Mouse (Mus musculus) splenic B cell, adult 2 months (primary cell): ENCODE results near the gene Ccr9.
"Not testable (repeated sequence)": the region's sequence is repeated elsewhere in the genome, so short reads cannot be mapped to it uniquely, and the experiment has no call there.

Source experiments
- DNase-seq: peaks from one replicate; pipeline ENCODE4 v3.0.0-alpha.2; 2011; ENCODE audit warnings: low read depth, low spot score
- H3K27me3 ChIP-seq: 2 replicates; pipeline ENCODE4 v1.6.1; 2012; ENCODE audit warnings: mild to moderate bottlenecking, low read length, moderate library complexity, mixed read lengths; ENCODE audit not compliant: control insufficient read depth, poor library complexity, insufficient read depth, severe bottlenecking
- H3K36me3 ChIP-seq: 2 replicates; pipeline ENCODE4 v1.6.1; 2012; ENCODE audit warnings: mild to moderate bottlenecking, low read length, moderate library complexity, mixed read lengths; ENCODE audit not compliant: control insufficient read depth, poor library complexity, insufficient read depth, severe bottlenecking

Gene Ccr9

DNA sequence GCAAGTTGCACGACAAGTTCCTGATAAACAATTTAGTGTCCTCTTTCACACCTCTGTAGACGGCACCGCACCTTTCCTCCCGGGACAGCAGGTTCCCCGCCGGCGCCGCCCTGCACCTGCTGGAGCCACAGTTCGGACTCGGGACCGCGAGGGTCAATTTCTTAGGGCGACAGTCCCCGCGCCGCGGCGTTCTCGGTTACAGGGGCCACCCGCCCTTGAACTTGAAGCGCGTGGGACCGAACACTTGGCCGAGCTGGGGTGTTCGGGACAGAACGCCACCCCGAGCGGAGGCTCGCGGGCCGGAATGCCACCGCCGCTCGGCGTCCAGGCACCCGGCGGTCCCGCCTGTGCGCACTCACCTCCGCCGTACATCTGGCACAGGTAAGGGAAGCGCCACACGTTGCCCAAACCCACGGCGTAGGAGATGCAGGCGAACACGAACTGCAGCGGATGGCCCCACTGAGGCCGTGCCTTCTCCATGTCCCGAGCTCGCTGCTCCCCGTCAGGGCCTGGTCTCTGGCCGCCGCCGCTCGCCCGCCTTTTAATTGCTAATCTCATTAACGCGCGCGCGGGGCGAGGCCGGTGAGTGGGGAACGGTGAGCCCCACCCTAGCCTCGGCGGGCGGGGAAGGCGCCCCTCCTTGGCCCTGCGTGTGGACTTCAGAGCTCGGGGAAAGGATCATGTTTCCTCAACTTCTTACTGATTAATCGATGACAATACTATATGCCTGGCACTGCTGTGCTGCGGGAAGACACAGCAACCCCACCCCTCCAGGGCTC is at the start of gene Ccr9, which contains the start of gene Slc6a20a:
TSS of gene Ccr9 (plus strand) at position 113 of the 779 bp plus-strand sequence.
TSS of gene Slc6a20a (minus strand) at position 559 of the 779 bp plus-strand sequence.
- DNase-seq = peak; percentile 14

DNA sequence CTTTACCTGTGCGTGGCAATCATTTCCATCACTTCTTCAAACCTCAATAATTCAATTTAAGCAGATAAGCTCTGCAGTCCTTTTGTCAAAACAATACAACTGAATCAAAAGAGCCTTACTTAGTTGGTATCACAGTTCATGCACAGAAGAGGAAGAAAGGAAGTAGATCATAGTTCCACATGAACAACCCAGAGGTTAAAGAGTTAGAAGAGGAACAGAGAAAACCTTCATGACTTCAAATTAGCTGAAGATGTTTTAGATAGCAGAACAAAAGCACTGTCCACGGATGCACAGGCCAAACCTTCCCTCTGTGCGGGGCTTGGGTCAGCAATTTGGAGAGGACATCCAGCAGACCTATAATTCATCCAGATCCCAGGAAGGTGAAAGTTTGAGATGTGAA is 46.6 kb upstream of the Ccr9 start:
- no peaks in the 10 kb centered on the region for H3K27me3 ChIP-seq
- no peaks in the 10 kb centered on the region for H3K36me3 ChIP-seq
- DNase-seq = peak; percentile 61

More for the DNA sequence above, at the start of gene Ccr9, which contains the start of gene Slc6a20a:
- Histone ChIP-seq H3K36me3 (no peaks in the 10 kb centered on the region), H3K27me3 (no peaks in the 10 kb centered on the region; the same call in none of the 2 replicates)

DNA sequence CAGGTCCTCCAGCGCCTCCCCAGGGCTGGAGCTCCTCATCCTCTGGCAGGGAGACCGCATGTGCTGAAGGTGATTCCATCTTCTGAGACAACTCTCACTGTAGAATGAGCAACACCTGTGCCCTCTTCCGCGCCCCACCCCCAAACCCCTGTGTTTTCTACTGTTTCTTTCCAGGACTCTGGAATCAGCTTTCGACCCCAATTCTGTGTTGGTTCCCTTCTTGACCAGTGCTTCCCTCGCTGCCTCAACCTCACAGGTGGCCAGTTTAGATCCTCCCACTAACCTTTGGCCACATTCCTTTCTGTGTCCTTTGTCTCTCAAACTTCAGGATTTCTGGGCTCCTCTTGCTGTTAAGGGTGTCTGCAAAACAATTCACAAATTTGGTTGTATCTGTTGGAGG is 46.0 kb upstream of the Ccr9 start, which contains the start of gene Slc6a20b:
TSS of gene Slc6a20b (minus strand) at position 285 of the 400 bp plus-strand sequence.
- no peaks in the 10 kb centered on the region for H3K36me3 ChIP-seq
- no peak for DNase-seq
- no peaks in the 10 kb centered on the region for H3K27me3 ChIP-seq

DNA sequence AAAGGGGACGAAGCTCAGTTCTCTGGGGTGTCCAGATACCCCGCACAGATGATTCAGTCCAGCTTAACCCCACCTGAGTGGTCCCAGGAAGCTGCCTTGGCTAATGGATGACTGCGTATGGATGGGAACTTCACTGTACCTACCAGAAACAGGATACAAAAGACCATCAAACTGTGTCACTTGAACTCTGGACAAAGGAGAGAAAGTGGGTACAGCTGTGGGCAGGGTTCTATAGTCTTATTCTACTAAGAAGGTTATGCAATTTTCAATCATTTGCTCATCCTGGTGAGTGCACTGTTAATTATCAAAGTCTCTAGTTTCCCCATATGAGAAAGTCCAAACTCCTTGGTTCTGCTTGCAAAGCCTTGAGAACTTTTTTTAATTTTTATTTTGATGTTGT is 45.2 kb upstream of the Ccr9 start:
- Histone ChIP-seq H3K36me3 (no peaks in the 10 kb centered on the region), H3K27me3 (no peaks in the 10 kb centered on the region)

DNA sequence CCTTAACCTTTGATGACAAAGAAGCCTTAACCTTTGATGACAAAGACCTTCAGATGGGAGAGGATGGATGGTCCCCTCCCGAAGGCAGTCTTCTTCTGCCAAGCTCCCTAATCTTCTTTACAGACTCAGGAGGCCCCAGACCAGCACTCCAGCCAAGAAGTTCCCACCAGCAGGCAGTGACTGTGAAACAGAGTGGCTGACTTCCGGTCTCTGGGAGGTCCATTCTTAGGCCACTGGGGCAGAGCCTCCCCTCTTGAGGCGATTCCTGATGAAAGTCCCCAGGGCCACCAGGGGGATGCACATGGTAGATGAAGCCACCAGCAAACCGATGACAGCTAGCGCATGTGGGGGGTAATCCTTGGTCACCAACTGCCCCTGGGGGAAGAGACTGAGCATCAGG is 41.5 kb upstream of the Ccr9 start:
- Histone ChIP-seq H3K27me3 (no peaks in the 10 kb centered on the region), H3K36me3 (no peaks in the 10 kb centered on the region)
- no peak for DNase-seq

More for the DNA sequence above, 45.2 kb upstream of the Ccr9 start:
- no peak for DNase-seq

DNA sequence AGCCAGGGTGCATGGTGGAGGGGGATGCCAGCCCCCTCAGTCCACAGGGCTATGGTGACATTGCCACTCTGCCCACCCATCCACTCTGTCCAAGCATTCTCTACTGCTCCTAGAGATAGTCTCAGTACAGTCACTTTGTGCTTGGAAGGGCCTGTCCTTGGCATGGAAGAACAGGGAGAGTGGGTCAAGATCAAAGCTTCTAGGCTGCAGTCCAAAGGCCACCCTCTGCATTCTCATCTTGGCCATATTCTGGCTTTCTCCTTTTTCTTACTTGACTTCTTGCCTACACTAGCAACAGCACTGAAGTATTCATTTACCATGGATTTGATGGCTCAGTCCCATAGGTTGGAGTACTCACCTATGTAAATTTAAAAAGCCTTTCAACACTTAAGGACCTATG is 40.0 kb upstream of the Ccr9 start:
- DNase-seq = no peak
- Histone ChIP-seq H3K27me3 (no peaks in the 10 kb centered on the region), H3K36me3 (no peaks in the 10 kb centered on the region)

DNA sequence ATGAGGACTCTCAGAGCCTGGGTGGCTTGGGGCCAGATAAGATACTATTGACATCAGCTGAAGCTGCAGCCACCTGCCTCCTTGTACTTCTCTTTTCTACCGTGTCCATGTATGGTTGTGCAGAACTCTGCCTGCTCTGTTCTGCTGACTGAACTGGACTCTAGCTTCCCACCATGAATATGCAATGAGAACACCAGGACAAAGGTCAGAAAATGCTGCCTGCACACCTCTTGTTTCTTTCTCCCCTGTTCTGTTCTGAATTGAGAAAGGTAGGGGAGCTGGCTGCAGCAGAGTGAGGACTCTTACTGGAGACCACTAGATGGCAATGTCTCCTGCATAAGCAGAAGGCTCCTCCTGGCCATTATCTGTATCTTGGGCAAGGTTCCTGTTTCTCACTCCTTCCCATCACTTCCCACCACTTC is 39.6 kb upstream of the Ccr9 start:
- H3K27me3 ChIP-seq = no peaks in the 10 kb centered on the region
- peak; percentile 52 for DNase-seq

DNA sequence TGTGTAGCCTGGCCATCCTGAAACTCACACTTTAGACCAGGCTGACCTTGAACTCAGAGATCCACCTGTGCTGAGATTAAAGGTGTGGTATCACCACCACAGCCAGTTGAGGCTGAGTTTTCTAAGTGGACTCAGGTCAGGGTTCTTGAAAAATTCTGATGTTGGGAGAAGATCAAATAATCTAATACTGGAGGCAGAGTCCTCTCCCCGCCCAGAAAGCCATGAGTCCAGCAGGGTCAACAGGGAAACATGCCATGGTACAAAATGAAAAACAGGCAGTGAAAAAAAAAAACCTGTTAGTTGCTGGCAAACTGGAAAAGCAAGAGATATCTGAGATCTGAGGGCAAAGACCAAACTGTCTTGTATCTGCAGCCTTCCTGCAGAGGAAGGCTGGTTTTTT is 38.1 kb upstream of the Ccr9 start:
- no peak for DNase-seq
- no peaks in the 10 kb centered on the region for H3K36me3 ChIP-seq
- no peaks in the 10 kb centered on the region for H3K27me3 ChIP-seq

More for the DNA sequence above, 39.6 kb upstream of the Ccr9 start:
- H3K36me3 ChIP-seq = no peaks in the 10 kb centered on the region

DNA sequence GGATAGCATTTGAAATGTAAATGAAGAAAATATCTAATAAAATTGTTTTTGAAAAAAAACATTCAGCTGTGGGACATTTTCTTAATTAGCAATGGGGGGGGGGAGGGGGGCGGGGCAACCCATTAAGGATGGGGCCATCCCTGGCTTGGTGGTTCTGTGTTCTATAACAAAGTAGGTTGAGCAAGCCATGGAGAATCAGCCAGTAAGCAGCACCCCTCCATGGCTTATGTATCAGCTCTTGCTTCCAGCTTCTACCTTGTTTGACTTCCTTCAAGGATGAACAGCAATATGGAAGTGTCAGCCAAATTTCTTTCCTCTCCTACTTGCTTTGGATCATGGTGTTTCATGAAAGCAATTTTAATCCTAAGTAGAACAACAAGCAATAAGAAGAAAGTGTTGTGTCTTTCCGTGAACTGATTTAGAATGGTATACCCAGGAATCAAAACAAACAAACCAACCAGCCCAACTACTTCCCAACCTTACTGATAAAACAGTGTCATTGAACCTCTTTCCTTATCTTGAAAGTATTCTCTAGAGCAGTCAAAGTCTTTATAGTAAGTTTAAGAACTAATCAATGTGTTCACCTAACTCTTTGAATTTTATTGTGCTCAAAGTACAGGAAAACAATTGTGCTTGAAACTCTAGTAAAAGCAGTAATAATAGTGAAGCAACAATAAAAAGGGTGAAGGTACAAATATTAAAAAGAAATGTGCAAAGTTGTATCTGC is 28.3 kb upstream of the Ccr9 start:
- H3K27me3 ChIP-seq = no peaks in the 10 kb centered on the region
- H3K36me3 ChIP-seq = no peaks in the 10 kb centered on the region
- DNase-seq = no peak

DNA sequence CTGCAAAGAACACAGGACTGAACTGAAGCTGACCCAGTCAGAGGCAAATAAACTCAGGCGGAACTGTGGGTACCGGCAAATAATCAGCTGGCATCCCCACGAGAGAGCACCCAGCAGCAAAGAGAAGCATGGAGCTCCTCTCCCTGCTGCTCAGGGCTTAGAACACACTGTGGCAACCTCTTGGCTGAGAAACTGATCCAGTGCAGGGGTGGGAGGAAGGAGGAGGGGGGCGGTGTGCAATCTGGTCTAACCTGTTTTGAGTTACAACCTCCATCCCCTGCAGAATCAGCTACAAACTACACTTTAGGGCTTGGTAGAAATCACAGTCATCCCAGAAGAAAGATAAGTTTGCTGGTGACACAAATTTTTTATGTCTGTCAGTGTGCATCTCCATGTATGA is 26.9 kb upstream of the Ccr9 start:
- Histone ChIP-seq H3K36me3 (no peaks in the 10 kb centered on the region), H3K27me3 (no peaks in the 10 kb centered on the region)
- no peak for DNase-seq

DNA sequence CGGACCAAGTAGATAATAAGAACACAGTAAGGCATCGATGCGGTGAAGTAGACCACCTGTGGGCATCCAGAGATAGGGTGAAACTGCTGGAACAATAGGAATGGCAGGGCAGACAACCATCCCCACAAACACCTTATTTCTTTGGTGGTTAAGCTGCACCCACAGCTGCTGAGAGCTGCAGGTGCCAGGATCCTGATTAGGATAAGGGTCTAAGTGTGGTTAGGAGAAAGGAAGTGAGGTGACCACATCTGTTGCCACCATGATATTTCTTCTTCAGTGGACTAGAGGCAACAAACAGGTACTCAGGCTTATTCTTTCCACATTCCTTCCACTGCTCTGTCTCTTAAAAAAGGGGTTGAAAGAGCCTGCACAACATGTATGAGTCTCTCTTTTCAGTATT is 20.8 kb upstream of the Ccr9 start:
- no peak for DNase-seq
- Histone ChIP-seq H3K27me3 (no peaks in the 10 kb centered on the region), H3K36me3 (no peaks in the 10 kb centered on the region)

DNA sequence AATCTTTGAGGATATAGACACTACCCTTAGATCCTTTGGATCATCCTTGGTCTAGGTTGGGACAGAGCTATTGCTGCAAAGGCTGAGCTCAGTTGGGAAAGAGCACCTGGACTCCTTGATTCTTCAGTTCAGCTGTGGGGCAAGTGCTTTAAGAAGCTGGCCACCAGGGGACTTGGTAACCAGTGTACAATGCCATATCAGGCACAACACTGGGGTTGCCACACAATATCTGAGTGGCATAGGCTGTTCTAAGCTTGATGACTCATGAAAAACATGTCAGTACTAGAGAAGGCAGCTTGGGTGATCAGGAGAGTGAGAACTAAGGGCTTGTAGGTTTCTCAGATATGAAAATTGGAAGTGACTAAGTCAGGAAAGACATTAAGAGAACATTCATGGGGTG is 19.3 kb upstream of the Ccr9 start:
- no peak for DNase-seq
- H3K36me3 ChIP-seq = no peaks in the 10 kb centered on the region
- H3K27me3 ChIP-seq = no peaks in the 10 kb centered on the region

DNA sequence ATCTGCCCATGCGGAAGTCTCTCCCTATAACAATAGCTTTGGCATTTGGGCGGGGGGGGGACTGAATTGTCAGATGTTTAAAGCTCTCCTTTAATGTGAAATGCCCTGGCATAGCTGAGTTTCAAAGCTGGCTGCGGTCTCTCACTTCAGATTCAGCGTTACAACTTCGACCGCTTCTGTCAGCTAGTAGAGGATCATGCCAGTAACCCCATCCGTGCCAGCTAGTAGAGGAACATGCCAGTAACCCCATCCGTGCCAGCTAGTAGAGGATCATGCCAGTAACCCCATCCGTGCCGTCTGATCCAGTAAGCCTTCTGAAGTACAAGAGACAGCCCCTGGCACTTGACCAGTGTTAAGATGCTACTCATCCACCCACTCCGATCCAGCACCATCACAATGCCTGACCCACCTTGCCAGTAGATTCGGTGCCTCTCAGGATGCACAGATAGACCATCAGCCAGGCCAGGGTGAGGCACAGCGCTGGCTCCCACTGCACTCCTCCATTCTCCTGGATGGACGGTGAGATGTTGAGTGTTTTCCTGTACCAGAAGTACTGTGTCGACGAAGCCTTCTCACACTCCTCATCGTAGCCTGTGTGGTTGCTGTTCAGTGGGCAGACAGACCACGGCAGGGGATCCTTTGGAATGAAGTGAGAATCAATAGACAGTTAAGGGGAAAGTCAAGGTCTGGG is 18.1 kb upstream of the Ccr9 start:
- not testable (repeated sequence) for DNase-seq, H3K27me3 ChIP-seq, H3K36me3 ChIP-seq

DNA sequence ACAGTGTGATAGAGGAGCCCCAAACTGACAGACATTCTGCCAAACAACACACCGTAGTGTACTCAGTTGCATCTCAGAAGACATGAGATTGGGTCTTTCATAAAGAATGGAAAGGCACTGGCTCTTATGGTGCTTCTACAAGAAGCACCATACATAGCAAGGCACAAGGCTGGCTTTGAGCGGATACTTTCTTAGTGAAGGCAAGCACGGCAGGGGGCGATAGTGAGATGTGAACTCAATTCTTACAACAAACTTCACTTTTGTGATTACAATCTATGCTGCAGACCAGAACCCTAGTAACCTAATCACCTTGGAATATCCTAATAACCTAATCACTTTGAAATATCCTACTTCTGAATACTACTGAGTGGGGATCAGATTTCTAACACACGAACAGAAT is 12.6 kb upstream of the Ccr9 start:
- Histone ChIP-seq H3K36me3 (no peaks in the 10 kb centered on the region), H3K27me3 (no peaks in the 10 kb centered on the region)
- peak; percentile 81 for DNase-seq

DNA sequence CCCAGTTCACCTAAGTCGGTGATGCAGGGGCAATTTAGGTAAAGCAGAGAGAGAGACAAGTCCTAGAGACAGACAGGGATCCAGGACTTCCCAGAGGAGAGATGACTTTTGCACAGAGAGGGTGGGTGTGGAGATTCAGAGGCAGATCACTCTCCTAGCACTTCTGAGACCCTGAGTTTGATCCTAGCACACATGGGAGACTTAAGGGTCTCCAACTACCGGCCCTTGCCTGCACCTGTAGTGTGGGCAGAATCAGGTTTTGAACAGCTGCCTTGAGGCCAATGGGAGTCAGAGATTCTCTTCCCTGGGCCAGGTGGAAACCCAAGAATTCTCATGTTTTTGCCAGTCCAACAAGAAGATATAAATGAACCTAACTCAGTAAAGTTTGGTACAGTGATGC is 959 bp downstream of the Ccr9 start:
- DNase-seq = no peak
- no peaks in the 10 kb centered on the region for H3K36me3 ChIP-seq

More for the DNA sequence above, 959 bp downstream of the Ccr9 start:
- H3K27me3 ChIP-seq = no peaks in the 10 kb centered on the region; the same call in none of the 2 replicates
